Mouse (Mus musculus) liver, embryonic 14.5 days (tissue): ENCODE results near the gene Dclk3.

Source experiments
- CTCF ChIP-seq: IDR thresholded peaks from 2 replicates; pipeline ENCODE4 v1.5.1; 2016; ENCODE audit warnings: antibody characterized with exemption, low read depth, control low read depth
- EP300 ChIP-seq: IDR thresholded peaks from 2 replicates; pipeline ENCODE4 v1.6.1; 2016; ENCODE audit warnings: antibody characterized with exemption, low read depth

DNA sequence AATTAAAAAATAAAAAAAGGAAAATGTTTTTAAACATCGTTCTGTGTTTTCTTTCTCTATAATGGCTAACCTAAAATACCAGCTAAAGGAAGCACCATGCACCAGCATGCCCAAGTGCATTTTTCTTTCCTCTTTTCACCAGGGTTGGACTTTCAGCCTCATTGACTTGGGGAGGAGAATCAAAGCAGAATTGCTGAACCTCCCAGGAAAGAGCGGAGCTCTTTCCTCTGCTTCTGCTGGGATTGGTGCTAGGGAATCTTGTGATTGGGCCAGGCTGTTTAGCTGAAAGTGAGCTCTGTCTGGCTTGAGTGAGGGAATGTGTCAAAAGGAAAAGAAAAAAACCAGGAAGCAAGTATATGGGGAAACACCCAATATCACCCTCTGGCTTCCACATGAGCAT lies 10.1 kb downstream of the Dclk3 start:
- no peak for TF ChIP-seq CTCF
- TF ChIP-seq EP300 = no peak
